Mouse (Mus musculus): ENCODE measurements around the gene Gimap5. TPM values are rescaled to one million over a fixed set of nuclear protein-coding genes. Genes with fewer than 3 reads are reported as not detected.

The Gimap5 gene
- total RNA-seq, 1 experiment from 2014 or later, result 16.2 TPM

DNA sequence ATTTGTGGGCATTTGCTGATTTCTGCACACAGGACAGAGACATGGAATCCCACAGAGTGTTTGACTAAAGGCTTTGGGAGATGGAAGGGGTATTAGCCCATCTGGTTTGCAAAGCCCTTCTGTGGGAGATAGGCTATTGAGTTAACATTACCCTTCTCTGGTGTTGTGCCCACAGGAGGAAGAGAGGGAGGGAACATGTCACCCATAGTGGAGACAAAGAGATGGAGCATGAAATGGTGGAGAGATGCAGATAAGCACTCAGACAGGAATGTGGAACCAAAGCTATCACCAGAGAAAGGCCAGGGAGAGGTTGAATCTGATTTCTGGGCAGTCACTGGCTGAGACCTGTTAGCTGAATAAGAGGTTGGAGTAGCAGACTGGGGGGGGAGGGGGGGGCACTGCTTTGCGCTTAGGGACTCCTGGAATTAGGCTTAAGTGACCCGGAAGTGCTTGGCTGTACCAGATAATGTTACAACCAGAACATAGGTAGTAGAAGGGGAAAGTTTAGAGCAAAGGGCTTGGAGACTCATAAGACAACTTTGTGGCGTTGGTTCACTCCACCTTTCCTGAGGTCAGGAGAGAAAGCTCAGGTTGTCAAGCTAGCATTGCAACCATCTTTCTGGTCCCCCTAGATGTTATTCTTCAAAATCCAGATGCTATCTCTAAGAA, 5.4 kb upstream of the Gimap5 start:
- DNase-seq, result no peak

GRCm38 (mm10) chr6:48741273-48741672, 4.7 kb upstream of the Gimap5 start:
- no peak for DNase-seq

GRCm38 (mm10) chr6:48741711-48742206, 4.2 kb upstream of the Gimap5 start:
- DNase-seq, result no peak

GRCm38 (mm10) chr6:48742422-48743351, 3.3 kb upstream of the Gimap5 start:
- DNase-seq, result peak; percentile 30

- DNase-seq, result no peak
Observed at GRCm38 (mm10) chr6:48745490-48745889, 507 bp upstream of the Gimap5 start.

DNA sequence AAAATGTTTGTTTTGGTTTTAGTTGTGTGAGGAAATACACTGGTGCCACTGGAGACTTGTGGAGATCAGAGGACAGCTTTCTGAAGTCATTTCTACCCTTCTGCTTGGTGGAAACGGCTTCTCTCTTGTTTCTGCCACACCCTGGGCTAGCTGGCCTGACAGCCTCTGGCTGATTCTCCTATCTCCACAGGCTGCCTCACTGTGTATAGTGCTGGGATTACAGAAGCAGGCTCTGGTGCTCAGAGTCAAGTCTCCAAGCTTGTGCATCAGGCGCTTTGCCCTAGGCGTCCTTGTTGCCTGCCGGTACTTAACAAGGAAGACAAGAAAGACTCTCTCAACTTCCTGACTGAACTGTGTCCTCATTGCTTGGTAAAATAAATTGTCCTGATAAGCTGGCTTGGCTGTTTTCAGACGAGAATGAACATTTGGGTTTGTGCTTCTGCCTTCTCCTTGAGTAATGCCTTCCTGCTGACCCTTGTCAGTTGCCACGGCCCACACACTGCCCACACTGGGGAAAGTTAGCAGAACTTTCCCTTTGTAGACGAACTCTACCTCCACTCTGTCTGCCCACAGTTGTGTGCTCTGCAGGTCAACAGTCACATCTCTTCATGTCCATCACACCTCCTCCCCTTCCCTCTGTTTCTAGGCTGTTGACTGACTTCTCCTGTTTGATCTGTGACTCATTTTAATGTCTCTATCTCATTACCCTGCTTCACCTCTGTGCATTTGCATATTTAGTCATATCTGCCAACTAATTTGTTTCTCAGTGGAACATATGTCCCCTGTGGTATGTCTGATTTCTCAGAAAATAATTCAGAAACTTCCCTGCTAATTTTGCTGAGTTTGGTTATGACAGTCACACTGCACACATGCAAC, 1.3 kb downstream of the Gimap5 start:
- no peak for DNase-seq

DNA sequence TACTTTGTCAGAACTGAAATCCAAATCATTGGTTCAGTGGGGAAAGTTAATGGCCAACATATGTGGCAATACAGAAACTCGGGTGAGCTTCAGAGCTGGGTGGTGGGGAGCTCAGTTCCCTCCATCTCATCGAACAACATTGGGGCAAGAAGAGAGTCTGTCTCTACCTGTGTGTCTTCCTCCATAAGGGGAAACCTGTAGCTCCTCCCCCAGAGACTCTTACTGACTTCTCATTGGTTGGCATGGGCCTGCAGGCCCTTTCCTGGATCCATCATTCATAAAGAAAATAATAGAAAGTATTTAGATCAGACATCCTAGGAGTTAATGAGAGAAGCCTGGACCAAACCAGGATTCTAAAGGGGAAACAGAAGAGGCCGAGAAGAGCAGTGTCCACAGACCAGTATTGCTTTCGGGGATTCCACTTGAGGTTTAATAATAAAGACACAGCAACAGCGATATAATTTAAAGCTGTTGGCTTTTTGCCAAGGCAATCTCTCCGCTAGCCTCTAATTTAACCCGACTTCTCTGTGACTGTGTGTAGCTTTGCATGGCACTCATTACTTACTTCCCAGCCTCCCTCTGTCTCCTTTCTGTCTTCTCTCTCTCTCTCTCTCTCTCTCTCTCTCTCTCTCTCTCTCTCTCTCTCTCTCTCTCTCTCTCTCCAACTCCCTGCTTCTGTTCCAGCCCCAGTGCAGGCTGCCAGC, 17.7 kb downstream of the Gimap5 start:
- no peak for DNase-seq

DNA sequence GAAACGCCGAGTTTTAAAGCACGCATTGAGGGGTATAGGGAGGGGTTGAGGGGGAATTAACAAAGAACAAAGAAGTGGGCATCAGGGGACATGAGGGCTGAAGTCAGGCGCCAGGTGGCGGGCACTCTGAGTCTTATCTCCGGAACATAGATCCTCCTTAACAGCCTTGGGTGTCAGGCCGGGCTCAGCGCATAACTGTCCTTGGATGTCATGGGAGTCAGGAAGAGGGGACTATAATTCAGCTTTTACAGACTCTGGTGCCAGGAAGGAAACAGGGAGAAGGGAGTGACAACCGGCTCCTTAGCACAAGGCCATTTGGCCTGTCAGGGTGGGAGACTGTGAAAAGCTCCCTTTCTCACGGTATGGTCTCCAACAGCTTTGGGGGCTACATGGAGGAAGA, 18.5 kb downstream of the Gimap5 start:
- no peak for DNase-seq

DNA sequence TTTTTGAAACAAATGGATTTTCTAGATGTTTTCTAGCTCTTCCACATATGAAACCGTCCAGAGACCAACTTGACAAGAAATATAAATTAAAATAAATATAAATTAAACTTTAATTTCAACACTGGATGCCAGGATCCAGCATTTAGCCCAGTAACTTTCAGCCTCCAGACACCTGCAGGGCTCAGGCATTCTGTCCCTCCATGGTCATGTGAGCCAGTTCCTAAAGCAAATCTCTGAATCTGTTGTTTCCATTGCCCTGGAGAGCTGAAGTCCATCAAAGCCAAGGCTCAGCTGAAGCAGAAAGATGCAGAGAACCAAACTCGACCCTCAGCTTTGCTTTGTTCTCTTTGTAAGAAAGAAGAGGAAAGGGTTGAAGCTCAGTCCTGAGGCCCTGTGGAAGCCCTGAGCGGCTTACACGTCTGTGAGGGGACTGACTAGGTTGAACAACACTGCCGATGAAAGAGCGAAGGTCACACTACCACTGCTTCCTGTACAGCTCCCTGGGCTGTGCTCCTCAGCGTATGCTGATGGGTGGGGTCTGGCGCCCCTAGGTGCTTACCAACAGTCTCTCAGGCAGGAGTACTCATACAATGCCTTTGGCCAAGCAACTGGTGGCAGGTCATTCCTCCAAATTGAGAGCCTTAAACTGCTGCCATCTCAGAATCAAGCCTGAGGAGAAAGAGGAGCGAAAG, 22.3 kb downstream of the Gimap5 start:
- no peak for DNase-seq

- DNase-seq, result no peak
Observed at GRCm38 (mm10) chr6:48768933-48769332, 22.9 kb downstream of the Gimap5 start.

DNA sequence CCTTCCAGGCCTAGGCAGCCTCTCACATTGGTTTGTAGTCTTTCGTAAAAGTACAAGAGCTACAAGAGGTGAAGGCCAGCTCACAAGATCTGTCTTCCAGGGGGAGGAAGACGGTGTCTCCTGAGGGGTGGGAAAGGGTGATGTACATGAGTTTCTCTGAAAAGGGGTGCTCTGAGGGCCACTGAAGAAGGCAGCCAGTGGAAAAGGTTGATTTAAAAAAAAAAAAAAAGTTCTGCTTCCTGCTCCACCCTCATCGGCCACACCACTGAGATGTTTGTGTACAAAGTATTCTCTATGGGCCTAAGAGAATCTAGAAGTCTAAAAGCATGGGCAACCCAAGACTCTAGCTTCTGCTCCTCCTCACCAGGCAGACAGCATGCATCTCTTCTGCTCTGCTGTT, 24.7 kb downstream of the Gimap5 start, which contains the start of gene Gimap3:
Gimap3 (minus strand) TSS at position 156 of the 400 bp plus-strand sequence.
- DNase-seq, result no peak

DNA sequence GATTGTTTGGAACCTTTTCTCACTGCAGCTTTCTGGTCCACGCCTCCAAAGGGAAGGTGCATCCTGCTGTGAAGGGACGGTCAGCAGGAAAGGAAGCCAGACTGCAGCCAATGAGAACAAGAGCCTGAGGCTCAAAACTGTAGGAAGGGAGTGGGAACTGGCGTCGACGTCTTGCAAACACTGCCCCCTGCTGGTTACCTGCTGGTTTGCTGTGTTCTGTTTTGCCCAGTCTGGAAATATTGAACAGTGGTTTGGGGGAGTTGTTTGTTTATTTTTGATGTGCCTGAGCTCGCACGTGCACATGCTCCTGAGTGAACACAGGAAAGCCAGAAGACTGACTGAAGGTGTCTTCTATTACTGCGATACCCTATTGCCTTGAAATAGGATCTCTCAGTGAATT, 26.0 kb downstream of the Gimap5 start:
- peak; percentile 83 for DNase-seq

- no peak for DNase-seq
Observed at GRCm38 (mm10) chr6:48784406-48784805, 38.4 kb downstream of the Gimap5 start.

DNA sequence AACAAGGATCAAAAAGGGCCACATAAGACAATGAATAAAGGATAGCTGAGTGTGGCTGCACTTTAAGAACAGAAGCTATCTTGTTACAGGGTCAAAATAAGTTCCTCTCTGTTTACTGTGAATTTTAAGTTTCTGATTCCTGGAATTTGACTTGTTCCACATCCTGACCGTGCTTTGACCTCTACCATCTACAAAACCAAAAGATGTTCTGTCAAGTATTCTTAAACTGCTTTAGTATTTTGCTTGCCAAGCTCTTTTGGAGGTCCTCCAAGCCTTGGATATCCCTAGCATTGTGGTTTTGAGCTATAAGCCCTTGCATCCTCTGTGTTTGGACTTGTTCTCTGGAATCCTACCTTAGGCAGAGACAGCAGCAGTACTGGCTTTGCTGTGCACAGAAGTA, 39.2 kb downstream of the Gimap5 start:
- DNase-seq, result no peak

GRCm38 (mm10) chr6:48785601-48786000, 39.6 kb downstream of the Gimap5 start:
- no peak for DNase-seq

GRCm38 (mm10) chr6:48787867-48788266, 41.9 kb downstream of the Gimap5 start:
- DNase-seq, result no peak

DNA sequence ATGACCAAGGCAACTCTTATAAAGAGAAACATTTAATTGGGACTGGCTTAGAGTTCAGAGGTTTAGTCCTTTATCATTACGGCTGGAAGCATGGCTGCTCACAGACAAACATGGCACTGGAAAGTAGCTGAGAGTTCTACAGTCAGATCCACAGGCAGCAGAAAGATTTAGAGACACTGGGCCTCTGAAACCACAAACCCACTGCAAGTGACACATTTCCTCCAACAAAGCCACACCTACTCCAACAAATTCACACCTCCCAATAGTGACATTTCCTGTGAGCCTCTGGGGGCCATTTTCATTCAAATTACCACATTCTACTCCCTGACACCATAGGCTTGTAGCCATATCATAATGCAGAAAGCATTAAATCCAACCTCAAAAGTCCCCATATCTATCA, 55.9 kb downstream of the Gimap5 start:
- no peak for DNase-seq

GRCm38 (mm10) chr6:48803406-48804051, 57.5 kb downstream of the Gimap5 start:
- no peak for DNase-seq
